Mouse (Mus musculus) liver, embryonic 14.5 days (tissue): ENCODE data around the gene Maff. TPM values are rescaled to one million over a fixed set of nuclear protein-coding genes. Genes with fewer than 3 reads are reported as not detected.

Experiments
- ATAC-seq: fragments of 200-750 bp; cut with Nextera tagmentation; 2 replicates; pipeline ENCODE4 v1.8.0; 2017; ENCODE audit warnings: moderate number of reproducible peaks, mild to moderate bottlenecking, moderate library complexity; ENCODE audit not compliant: insufficient read depth
- DNase-seq, 3 experiments: peaks; one replicate each; pipeline ENCODE4 v3.0.0-alpha.2; 2012 to 2013; ENCODE audit warnings: low read depth in 3 of 3, low spot score in 3 of 3
- H3K27ac ChIP-seq: fragments of 300-500 bp; sonication (generic); 2 replicates; pipeline ENCODE4 v1.5.1; 2014; ENCODE audit warnings: moderate library complexity, mild to moderate bottlenecking, control low read depth, inconsistent platforms
- H3K27me3 ChIP-seq: fragments of 300-500 bp; sonication (generic); 2 replicates; pipeline ENCODE4 v1.6.1; 2014; ENCODE audit warnings: mild to moderate bottlenecking, low read length, moderate library complexity; ENCODE audit not compliant: control insufficient read depth, insufficient read depth
- H3K36me3 ChIP-seq: fragments of 300-500 bp; sonication (generic); replicated peaks from 2 replicates; pipeline ENCODE4 v1.6.1; 2014; ENCODE audit warnings: low read depth; ENCODE audit not compliant: control insufficient read depth, insufficient read depth
- H3K4me1 ChIP-seq, 2 experiments: fragments of 200-500 bp in 1 of 2; fragments of 300-500 bp in 1 of 2; sonication (generic) in 1 of 2; replicated peaks; 2 replicates each; pipeline ENCODE4 v1.6.1; 2012 to 2014; ENCODE audit warnings: antibody characterized with exemption in 1 of 2, inconsistent platforms in 1 of 2, low read length in 1 of 2; ENCODE audit not compliant: control insufficient read depth in 2 of 2, insufficient read depth in 2 of 2
- H3K4me2 ChIP-seq: fragments of 300-500 bp; sonication (generic); 2 replicates; pipeline ENCODE4 v1.6.1; 2014; ENCODE audit warnings: low read depth, mild to moderate bottlenecking, control low read depth, moderate library complexity
- H3K4me3 ChIP-seq, 2 experiments: fragments of 200-500 bp in 1 of 2; fragments of 300-500 bp in 1 of 2; sonication (generic) in 1 of 2; 2 replicates each; pipeline ENCODE4 v1.5.1; 2012 to 2014; ENCODE audit warnings: low read depth in 2 of 2, low read length in 2 of 2, mild to moderate bottlenecking in 2 of 2, control low read depth in 1 of 2, inconsistent platforms in 1 of 2, moderate library complexity in 1 of 2; ENCODE audit not compliant: insufficient read depth in 1 of 2
- H3K9ac ChIP-seq: fragments of 300-500 bp; sonication (generic); replicated peaks from 2 replicates; pipeline ENCODE4 v1.6.1; 2014; ENCODE audit warnings: mild to moderate bottlenecking, control low read depth, moderate library complexity
- H3K9me3 ChIP-seq: fragments of 300-500 bp; sonication (generic); 2 replicates; pipeline ENCODE4 v1.6.1; 2016; ENCODE audit warnings: low read length, mixed read lengths; ENCODE audit not compliant: control insufficient read depth
- CTCF ChIP-seq: IDR thresholded peaks from 2 replicates; pipeline ENCODE4 v1.5.1; 2016; ENCODE audit warnings: antibody characterized with exemption, low read depth, control low read depth
- EP300 ChIP-seq: IDR thresholded peaks from 2 replicates; pipeline ENCODE4 v1.6.1; 2016; ENCODE audit warnings: antibody characterized with exemption, low read depth
- WGBS: fragments of 180-500 bp; shearing (Covaris S2); extraction: QIAGEN DNeasy Blood & Tissue Kit; methylation state at CpG from one replicate; pipeline ENCODE4 v1.1.7; 2014; ENCODE audit not compliant: insufficient replicate concordance; 5-methylcytosine and 5-hydroxymethylcytosine counted together
- polyA plus RNA-seq, 2 experiments: library from polyadenylated mRNA; depleted of rRNA in 1 of 2; stranded (reverse) in 1 of 2; unstranded in 1 of 2; fragments of >200 nt; fragmentation: Nextera tagmentation in 1 of 2; extraction: Ambion mirVana in 1 of 2; gene quantifications; 2 replicates each; pipeline versions ENCODE4 v1.2.1 to v1.2.3; 2012 to 2014

Maff gene
- polyA plus RNA-seq, 2 experiments = 1.1 to 1.8 TPM

DNA sequence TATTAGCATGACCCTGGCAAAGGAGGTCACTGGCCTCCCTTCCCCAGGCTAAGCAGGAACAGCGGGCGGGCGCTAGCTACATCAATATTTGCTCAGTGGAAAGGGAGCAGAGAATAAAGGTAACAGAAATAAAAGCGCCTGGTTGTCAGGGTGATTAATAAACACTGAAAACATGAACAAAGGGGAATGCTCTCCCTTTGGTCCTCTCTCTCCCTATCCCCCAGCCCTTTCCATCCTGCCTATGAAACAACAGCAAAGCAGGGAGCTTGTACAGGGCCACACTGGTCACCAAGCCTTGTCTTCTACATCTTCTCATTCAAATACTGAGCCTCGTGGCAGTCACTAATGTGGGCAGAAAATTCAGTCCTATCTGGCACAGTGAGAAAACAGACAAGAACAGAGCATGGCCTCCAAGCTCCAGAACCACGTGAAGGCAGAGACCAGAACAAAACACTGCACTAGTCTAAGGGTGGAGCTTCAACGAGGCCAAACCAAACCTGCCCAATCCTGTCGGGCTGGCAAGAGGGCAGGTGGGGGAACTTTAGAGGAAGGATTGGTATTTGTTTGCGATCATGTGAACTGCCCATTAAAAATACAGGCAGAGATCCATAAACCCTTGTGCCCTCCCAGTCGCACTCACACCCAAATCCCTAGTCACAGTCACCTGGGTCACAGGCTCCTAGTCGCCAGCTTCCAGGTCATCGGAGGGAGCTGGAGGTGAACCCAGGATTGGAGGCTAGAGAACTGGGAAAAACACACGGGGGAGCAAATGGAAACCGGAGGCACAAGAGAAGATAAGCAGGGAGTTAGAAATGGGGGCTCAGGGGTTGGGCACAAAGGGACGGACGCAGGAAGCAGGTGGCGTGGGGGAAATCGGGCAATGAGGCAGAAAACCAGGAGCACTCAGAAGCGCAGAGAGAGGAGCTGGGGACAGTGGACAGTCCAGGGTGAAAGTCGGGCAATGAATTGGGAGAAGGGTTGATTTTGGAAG, 19.2 kb upstream of the Maff start:
- no peaks in the 10 kb centered on the region for H3K9me3 ChIP-seq
- DNase-seq = no peak
- H3K9ac ChIP-seq = peak overlapping the region; percentile 97
- H3K27ac ChIP-seq = peak overlapping the region; percentile 93
- no peaks in the 10 kb centered on the region for H3K36me3 ChIP-seq
- WGBS = 14% methylated on average over 20 of the region's 20 CpGs
- peak; percentile 11; the same call in 1 of the 2 replicates for ATAC-seq
- peaks cover 24 to 47% of the 10 kb centered on the region in 2 experiments for H3K4me1 ChIP-seq
- peak overlapping the region; percentile 76 to 93 for H3K4me3 ChIP-seq
- TF ChIP-seq EP300 (no peak), CTCF (0 out of 2 replicates have a peak, but pooled peaks have one; percentile 2)
- no peaks in the 10 kb centered on the region for H3K27me3 ChIP-seq
- H3K4me2 ChIP-seq = peak overlapping the region; percentile 73

DNA sequence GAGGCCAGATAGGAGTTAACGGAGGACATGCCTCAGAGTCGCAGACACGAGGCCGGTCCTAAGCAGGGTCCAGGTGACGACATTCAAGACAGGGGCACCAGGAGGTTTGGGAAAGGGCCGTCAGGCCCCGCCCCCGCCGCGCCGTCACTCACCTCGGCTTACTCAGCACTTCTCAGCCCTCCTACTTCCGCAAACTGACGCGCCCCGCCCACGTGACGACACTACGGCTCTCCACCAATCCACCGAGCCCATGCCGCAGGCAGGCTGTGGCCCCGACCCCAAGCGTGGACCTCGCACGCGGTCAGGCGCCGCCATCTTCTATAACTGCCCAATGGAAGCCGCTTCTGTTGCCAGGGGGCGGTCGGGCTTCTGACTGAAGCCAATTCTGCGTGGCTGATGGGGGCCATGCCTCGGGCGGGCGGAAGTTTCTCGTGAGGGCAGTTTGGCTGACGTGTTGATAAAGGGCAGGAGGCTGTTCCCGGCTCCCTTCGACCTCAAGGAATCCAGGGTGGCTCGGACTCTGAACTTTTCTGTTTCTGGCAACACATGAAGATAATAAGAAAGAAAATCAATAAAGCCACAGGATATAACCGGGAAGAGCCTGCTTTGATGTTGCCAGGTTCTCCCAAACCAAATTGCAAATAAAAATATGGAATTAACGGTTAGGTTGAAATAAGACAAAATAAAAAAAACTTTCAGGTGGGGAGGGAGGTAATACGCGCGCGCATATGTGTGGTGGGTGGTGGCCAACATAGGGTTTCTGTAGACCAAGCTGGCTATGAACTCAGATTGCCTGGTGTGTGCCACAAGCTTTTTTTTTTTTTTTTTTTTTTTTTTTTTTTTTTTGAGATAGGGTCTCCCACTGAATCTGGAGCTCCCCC, 18.1 kb upstream of the Maff start, which contains the start of gene Pla2g6:
Gene Pla2g6, minus strand, starts transcription at position 333 of the 881 bp plus-strand sequence.
- 1% methylated on average over 44 of the region's 46 CpGs for WGBS
- peak; percentile 94 for ATAC-seq

DNA sequence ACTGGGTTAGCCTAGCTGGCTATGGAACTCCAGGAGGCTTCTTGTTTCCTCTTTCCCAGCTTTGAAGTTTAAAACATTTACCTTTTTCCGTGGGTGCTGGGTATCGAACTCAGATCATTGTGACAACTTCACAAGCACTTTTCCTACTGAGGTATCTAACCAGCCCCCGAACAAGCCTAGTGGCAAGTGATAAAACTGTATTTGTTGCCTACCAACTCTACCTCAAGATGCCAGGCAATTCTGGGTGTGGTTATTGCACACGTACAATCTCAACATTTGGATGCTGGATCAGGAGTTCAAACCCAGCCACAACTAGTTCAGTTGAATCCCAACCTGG, 17.5 kb upstream of the Maff start:
- no peaks in the 10 kb centered on the region for H3K27me3 ChIP-seq
- H3K4me1 ChIP-seq = peaks cover 17 to 44% of the 10 kb centered on the region in 2 experiments
- H3K9me3 ChIP-seq = no peaks in the 10 kb centered on the region
- H3K27ac ChIP-seq = peak overlapping the region; percentile 73
- peak overlapping the region; percentile 73 for H3K4me2 ChIP-seq
- no peak for ATAC-seq
- DNase-seq = no peak
- no peak overlapping the region; the same call in 1 of the 2 replicates for H3K9ac ChIP-seq
- WGBS = 54% methylated on average over 4 of the region's 4 CpGs
- no peak overlapping the region for H3K4me3 ChIP-seq
- H3K36me3 ChIP-seq = no peaks in the 10 kb centered on the region
- no peak for TF ChIP-seq CTCF
- TF ChIP-seq EP300 = no peak

More for the DNA sequence above, 18.1 kb upstream of the Maff start, which contains the start of gene Pla2g6:
- Histone ChIP-seq H3K27me3 (no peaks in the 10 kb centered on the region), H3K9me3 (no peaks in the 10 kb centered on the region), H3K36me3 (no peaks in the 10 kb centered on the region), H3K4me3 (peak within 1 kb of the TSS; percentile 76 to 93), H3K27ac (peak within 1 kb of the TSS; percentile 93), H3K9ac (peak within 1 kb of the TSS; percentile 97), H3K4me1 (peaks cover 17 to 44% of the 10 kb centered on the region in 2 experiments), H3K4me2 (peak within 1 kb of the TSS; percentile 73)
- peak; percentile 96 to 98 (median 97) for DNase-seq
- TF ChIP-seq EP300 (peak; percentile 43; the same call in 1 of the 2 replicates), CTCF (no peak)

DNA sequence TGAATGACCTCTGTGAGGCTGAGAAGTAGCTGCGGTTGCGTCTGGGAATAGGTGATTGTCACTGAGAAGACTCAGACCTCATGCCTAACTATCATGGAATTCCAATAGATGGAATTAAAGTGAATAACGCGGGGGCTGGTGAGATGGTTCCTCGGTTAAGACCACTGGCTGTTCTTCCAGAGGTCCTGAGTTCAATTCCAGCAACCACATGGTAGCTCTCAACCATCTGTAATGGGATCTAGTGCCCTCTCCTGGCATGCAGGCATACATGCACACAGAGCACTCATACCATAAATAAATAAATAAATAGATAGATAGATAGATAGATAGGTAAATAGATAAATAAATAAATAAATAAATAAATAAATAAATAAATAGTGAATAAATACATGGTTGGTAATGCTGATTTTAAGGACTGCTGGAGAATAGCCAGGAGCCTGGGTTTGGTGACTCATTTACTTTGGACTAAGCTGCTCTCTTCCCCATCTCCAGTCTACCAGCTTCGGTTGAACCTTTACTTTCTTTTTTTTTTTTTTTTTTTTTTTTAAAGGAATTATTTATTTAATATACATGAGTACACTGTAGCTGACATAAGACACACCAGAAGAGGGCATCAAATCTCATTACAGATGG, 17.0 kb upstream of the Maff start:
- peaks cover 14 to 40% of the 10 kb centered on the region in 2 experiments for H3K4me1 ChIP-seq
- no peak overlapping the region for H3K27ac ChIP-seq

More for the DNA sequence above, 17.0 kb upstream of the Maff start:
- H3K9me3 ChIP-seq = no peaks in the 10 kb centered on the region
- H3K27me3 ChIP-seq = no peaks in the 10 kb centered on the region
- TF ChIP-seq EP300 = no peak
- TF ChIP-seq CTCF = peak; percentile 50
- ATAC-seq (no peak), DNase-seq (no peak)
- H3K4me2 ChIP-seq = no peak overlapping the region
- no peak overlapping the region for H3K4me3 ChIP-seq
- H3K36me3 ChIP-seq = no peaks in the 10 kb centered on the region
- WGBS = 85% methylated on average over 6 of the region's 6 CpGs
- H3K9ac ChIP-seq = no peak overlapping the region
